Mouse (Mus musculus) erythroblast, embryonic 14.5 days (primary cell): ENCODE data around the gene Rad23b.

Source experiments
- GATA1 ChIP-seq: IDR thresholded peaks from 2 replicates; pipeline ENCODE4 v1.6.1; 2012; ENCODE audit warnings: low read length, inconsistent platforms, mixed read lengths
- TAL1 ChIP-seq: IDR thresholded peaks from 3 replicates; pipeline ENCODE4 v1.6.1; 2012; ENCODE audit warnings: low read length, inconsistent platforms, mixed read lengths

GRCm38 (mm10) chr4:55406558-55406957, 56.7 kb downstream of the Rad23b start:
- TF ChIP-seq TAL1, result no peak
- no peak for TF ChIP-seq GATA1
